Mouse (Mus musculus) gastrocnemius, postnatal 10 days (tissue): ENCODE results near the gene Mark3. TPM values are rescaled to one million over a fixed set of nuclear protein-coding genes. Genes with fewer than 3 reads are reported as not detected.
"Not testable (repeated sequence)": the region's sequence is repeated elsewhere in the genome, so short reads cannot be mapped to it uniquely, and the experiment has no call there.

ENCODE experiments used
- DNase-seq: peaks from one replicate; pipeline ENCODE4 v3.0.0; 2021; ENCODE audit warnings: mixed read lengths
- total RNA-seq, 2 experiments: library from RNA; stranded (reverse); gene quantifications; 2 replicates each; pipeline ENCODE4 v1.2.3; 2021

Gene Mark3
- total RNA-seq, 2 experiments from 2014 or later: 50.2 to 62.4 TPM

DNA sequence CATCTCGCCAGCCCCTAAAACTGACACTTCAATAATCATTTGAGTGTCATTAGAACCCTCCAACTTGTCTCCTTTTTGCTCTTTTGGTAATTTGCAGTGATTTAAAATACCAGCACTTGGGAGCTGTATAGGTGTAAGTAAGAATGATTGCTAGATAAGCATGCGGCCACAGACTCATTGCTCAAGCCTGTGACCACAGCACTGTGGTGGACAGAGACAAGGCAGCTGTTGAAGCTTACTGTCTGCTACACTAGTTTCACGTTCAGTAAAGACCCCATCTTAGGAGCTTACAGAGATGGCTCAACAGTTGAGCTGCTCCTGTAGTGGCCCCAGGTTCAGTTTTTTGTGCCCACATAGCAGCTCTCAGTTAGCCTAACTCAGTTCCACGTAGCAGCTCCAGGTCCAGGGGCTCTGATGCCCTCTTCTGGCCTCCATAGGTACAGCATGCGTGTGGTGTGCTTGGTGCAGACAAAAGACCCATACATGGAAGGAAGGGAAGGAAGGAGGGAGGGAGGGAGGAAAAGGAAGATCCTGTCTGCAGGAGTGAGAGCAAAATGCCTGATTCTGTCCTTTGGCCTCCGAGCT lies 73.8 kb downstream of the Mark3 start:
- DNase-seq: peak; percentile 61

DNA sequence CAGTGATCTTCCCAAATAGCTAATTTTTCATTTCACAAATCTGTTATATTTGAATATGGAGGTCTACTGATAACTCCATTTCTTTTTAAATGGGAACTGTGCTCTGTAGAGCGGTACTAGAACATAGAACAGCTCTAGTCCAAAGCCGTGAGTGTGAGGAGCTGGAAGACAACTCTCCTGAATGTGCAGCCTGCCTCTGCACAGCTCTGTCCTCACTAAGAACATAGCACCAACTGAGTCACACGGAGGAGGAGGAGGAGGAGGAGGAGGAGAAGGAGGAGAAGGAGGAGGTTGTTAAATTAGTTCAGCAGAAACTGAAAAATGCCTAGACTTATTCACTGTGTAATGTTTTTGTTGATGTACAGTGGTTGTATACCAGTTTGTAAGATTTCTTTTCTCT lies 78.6 kb downstream of the Mark3 start:
- DNase-seq: no peak

DNA sequence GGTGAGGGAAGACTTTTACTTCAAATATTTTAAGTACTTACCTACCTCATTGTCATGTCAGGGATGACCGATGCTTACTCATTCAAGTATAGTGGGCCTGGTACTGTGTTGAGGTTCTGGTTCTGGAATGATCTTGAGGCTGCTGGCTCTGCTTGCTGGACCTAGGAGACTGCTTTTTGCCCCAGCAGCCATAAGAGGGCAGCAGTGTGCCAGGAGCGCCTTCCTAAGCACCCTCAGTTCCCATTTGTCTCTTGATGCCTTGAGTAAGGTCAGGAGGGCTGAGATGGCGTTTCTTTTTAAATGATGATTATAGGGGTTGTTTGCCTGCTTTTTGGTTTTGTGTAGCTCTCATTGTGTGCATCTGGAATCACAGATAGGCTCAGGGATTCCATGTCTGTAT lies 79.1 kb downstream of the Mark3 start:
- peak; percentile 73 for DNase-seq

DNA sequence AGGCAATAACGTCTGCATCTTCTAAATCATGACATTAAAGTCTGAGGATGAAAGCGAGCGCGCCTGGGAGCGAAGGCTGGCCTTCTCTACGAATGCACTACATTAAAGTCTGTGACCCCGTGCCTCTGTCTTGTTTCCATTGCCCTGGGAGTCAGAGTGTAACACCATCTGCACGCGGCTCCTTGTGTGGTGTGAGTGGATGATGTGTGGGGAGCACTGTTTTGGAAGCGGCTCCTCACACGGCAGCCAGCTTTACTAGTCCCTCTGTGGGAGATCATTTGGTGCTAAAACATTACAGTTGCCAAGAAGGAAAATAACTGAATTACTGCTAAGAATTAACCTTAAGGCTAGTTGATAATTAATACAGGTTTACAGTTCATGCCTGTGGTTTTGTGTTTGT lies 81.4 kb downstream of the Mark3 start:
- no peak for DNase-seq

DNA sequence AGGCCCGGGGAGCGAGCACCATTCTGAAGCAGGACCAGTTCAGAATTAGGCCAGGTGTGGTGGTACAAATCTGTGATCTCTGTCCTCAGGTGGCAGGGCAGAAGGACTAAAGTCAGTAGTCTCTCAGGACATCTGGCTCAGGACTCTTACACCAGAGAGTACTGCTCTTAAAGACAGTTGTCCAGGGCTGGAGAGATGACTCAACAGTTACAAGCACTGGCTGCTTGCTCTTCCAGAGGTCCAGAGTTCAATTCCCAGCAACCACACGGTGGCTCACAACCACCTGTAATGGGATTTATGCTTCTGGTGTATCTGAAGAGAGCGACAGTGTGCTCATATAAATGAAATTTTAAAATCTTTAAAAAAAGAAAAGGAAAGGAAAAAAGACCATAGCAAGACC lies 85.0 kb downstream of the Mark3 start:
- no peak for DNase-seq

DNA sequence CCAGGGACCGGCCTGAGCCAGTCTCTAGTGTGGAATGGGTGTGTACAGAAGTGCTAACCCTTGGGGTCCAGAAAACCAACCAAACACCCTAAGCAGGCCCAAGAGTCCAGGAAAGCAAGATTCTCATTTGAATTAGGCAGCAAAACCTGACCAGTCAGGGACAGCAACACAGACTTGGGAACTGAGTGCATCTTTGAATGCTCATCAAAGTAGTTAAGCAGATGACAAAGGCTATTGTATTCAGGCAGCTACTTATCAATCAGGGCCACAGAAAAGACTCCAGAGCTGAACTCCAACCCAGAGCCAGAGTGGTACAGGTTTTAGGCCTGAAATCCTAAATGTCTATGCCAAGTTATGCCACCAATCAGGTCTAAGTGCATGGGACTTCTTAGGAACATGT lies 86.3 kb downstream of the Mark3 start:
- DNase-seq: no peak

DNA sequence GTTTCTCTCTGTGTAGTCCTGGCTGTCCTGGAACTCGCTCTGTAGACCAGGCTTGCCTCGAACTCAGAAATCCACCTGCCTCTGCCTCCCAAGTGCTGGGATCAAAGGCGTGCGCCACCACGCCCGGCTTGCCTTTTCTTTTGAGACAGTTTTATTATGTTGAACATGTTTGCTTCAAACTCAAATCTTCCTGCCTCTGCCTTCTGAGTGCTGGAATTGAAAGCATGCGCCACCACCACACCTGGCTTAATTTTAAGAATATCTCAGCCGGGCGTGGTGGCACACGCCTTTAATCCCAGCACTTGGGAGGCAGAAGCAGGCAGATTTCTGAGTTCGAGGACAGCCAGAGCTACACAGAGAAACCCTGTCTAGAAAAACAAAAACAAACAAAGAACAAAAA lies 87.2 kb downstream of the Mark3 start:
- DNase-seq: not testable (repeated sequence)

DNA sequence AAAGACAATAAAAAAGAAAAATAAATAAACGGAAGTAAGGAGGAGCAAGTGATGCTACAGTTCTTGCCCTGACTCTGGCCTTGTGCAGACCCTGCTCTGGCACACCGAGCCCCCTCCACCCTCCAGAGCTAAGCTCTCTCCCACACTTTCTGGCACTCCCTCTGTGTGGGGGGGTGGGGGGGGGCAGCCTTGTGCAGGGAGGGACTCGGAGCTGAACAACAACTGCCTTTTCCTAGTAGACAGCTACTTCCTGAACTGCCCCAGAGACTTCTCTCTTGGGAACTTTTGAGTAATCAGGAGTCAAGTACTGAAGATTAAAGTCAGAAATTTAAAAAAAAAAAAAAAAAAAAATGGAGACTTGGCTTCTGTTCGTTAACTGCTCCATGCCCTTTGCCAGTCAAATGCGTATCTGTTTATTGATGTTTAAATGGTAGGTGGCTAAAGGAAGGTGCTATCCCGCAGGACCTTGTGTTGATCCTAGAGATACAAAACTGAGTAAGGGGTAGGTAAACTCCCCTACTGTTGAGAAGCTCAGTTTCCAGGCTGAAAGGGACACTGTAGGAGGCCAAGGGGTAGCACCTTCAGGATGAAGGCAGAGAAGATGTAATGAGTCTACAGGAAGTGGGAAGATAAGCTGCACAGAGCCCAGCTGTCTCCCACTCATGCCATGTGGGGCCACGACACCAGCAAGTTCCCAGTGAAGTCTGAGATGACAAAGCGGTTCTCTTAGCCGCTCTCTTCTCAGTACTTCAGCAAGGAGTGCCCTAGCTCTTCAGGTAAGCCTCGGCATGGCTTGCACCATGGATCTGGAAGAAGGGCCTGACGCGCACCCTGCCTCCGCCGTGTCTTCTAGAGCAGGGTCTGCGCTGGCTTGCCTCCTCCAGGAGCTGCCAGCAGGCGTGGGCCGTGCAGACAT lies 89.2 kb downstream of the Mark3 start:
- no peak for DNase-seq

DNA sequence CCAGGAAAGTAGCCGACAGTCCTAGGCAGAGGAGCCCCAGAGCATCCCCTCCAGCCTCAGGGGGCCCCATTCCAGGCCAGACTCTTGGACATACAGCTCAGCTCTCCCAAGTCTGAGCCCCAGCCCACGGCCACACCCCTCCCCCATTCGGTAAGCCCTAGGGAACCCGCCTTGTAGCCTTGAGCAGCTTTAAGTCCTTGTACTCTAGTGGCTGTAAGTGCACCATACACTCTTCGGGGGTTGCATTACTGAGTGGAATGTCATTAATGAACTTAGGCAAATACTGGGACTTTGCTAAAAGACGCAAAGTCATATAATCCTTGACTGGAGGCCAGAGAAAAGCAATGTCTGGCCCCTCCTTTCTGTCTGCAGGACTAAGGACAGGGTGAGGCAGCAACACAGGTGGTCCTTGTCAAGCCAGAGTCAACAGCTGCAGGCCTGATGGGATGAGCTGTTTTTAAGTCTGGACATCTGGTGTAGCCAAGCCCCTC lies 89.9 kb downstream of the Mark3 start:
- peak; percentile 48 for DNase-seq

DNA sequence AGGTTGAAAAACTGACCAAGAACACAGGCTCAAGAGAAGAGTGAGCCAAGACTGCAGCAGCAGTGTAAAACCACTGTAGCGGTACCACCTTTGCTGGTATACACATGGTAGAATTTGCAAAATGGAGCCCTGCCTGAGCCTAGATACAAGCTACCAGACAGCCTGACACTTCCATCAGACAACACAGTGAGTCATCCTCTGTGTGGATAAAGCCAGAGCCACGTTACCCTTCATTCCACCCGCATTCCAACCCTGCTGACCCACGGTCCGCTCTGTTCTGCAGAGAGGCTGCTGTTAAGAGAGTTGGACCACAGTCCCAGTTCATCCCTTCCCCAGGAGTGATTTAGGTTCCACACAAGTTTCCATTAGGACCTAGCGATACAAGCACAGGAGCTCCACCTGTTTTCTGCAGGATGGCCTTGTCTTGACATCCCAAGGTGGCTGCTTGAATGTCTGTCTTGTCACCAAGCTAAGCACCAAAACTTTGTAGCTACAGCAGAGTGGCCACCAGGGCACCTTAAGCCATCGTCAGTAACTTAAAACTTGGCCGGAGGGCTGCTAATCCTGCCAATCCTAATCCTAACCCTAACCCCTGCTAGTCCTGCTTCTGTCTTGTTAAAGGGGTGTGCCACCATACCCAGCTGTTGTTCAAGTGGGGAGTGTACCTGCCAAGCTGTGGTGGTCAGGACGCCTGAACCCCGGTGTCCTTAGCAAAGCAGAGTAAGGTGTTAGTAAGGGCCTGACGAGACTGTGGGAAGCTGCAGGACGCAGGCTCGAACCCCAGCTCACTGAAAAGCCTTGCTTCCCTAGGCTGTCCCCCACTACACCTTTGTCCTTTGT lies 90.9 kb downstream of the Mark3 start:
- no peak for DNase-seq

DNA sequence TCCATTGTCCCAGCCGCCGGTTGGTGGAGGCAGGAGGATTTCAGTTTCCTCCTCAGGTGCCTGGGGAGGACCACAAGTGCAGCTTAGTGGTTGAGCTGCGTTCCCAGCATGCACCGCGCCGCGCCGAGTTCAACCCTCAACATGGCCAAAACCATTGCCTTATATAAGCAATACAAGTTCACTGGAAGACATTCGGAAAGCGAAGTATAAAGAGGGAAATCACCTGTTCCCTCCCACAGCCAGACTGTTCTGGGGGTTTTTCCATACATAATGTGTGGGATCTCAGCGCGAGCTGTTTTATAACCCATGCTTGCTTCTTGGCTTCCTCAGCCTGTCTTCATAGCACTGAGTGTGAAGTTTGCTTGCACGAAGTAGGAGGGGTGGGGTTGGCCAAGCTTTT lies 92.1 kb downstream of the Mark3 start:
- DNase-seq: no peak

DNA sequence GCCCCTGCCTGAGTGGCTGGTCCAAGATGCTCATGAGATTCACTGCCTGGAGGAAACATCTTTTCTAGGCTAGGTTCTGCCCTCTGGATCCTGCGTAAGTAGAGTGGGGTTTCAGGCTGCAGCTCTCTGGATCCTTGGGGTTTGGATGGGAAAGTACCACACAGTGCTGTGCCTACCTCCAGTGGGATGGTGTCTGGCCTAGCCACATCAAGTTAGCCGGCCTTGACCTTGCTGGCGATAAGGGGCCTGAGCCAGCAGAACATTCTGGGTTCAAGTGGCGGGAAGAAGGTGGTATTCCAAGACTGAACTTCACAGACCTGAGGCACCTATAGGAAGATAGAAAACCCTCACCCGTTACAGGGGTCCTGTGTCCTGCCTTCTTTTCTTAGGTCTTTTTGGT lies 93.1 kb downstream of the Mark3 start:
- DNase-seq: no peak

DNA sequence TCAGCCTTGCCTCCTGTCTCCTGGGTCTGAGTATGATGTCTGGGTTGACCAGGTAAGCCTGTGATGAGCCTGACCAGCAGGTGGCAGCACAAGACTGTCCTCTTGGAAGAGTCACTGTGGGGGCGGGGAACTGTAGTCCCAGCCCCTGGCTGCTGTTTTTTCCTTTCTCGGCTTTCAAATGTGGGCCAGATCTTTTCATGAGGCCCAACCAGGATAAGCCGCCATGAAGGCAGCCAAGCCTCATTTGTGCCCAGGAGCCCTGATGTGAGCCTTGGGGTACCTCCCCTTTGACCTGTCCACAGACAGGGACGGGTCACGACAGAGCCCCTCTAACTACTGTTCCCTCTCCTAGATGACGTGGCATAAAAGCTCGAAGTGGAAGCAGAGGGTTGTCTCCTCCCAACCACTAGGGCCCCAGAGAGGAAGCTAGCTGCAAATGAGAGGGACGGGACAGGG lies 94.2 kb downstream of the Mark3 start:
- DNase-seq: peak; percentile 100

DNA sequence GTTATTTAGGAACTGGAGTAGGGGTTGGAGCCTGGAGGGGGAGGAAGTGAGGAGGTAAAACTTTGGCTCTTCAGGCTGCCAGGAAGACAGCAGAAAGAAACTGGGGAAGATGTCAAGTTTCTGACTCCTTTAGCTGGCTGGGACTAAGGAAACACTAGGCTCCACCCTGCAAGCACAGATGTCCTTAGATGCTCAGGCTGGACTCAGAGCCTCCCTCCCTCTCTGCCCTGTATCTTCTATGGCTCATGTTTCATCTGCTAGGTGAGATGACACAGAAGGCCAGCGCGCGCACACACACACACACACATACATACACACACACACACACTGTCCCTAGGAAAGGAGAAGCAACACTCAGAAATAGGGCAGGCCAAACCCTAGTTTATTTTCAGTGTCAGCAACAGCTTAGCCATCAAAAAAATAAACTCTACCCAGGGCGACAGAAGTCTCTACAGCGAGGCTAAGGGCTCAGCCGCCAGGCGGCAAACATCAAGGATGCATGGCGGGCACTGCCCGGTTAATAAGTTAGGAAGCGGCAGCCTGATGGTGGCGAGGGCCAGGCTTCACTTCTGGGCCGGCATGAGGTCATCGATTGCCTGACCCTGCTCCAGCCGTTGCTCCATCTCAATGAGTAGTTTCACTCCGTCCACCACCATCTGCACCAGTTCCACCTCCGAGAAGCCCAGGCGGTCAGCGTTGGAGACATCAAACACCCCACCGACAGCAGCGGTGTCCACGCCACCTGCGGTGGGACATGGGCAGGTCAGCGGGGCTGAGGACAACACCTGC lies 94.9 kb downstream of the Mark3 start:
- DNase-seq: peak; percentile 19

DNA sequence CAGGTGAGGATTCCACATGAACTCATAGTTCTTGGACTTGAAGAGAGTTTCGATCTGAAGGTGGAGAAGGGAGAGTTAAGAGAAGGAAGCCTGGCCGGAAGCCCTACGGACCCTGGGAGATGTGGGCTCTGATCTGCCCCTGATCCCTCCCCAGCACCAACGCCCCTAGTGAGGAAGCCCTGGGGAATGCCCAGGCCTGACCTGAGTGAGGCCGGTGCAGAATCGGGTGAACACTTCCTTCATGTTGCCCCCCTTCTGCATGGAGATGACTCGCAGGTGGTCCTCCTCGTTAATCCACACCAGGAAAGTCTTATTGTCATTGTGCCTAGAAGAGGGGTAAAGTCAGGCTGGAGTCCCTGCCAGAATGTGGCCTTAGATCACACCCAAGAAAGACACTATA lies 95.6 kb downstream of the Mark3 start:
- DNase-seq: no peak

DNA sequence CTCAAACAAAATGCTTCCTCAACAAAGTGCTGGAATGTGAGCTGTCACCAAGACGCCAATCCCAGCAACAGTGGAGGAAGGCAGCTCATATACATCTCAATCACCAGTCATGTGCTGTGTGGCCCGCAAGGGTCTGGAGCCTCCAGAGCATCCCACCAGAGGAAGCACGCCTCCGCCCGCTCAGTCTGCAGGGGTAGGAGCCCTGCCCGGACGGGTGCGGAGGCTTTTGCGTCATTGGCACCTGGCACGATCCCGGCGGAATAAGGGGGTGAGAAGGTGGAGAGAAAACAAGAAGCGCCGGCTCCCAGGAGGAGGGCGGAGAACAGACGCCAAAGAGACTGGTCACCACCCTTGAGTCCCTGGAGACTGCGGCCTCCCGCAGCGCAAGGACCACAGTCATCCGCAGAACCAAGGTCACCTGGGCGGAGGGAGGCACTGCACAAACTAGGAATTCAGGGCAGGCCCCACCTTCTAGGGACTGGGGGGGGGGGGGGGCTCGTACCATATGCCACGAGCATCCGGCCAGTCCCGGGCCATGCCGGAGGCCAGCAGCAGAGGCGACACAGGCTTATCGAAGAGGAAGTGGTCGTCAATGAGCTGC lies 96.1 kb downstream of the Mark3 start:
- no peak for DNase-seq

DNA sequence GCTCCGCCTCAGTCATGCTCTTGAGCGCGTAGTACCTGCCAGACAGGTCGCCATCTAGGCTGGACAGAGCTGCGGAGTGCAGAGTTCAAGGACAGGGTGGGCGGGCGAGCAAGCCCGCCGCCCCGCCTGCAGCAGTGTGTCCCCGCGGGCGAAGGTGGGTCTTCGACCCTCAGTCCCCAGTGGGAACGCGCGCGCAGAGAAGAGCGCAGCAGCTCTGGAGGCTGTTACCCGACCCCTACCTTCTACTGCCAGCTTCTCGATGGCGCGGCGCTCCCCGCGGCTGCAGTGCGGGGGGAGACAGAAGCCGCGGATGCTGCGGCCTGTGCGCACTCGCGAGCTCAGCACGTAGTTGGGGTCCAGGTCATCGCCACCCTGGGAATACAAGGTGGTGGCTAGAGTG lies 96.7 kb downstream of the Mark3 start:
- no peak for DNase-seq

DNA sequence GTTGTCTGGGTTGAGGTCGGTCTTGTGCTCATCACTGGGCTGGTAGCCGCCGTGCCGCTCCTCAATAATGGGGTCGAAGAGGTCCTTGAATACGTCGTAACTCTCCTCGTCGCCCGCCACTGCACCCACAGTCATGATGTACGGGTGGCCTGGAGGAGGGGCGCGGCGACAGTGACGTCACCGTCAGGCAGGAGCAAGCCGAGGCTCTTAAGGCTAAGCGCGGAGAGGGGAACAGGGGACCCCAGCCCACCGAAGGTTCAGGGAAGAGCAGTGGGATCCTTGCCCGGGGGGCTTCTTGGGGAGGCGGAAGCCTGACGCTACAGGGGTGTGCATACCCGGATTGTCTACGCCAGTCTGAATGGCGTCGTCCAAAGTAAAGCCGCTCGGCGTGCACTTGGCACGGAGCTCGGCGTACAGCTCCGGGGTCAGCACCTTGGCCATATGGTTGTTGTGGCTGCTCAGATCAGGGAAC lies 97.1 kb downstream of the Mark3 start:
- DNase-seq: peak; percentile 65

DNA sequence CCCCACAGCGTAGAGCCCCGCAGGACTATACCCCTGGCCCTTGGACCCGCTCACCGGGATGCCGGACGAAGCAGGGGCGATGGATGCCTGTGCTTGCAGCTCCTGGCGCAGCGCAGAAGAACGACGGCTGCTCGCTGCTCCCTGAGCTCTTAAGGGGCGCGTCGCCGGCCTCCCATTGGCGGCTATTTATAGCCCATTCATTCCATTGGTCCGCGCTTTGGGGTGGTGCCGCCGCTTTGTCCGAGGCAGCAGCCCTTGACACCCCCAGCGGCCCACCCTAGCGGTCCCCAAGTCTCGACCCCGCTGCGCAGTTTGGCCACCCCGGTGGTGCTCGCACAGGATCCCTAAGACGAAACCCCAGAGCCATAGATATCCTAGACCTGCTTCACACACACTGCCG lies 97.9 kb downstream of the Mark3 start, which contains the start of gene Ckb:
Gene Ckb, minus strand, starts transcription at position 163 of the 400 bp plus-strand sequence.
- peak; percentile 75 for DNase-seq

DNA sequence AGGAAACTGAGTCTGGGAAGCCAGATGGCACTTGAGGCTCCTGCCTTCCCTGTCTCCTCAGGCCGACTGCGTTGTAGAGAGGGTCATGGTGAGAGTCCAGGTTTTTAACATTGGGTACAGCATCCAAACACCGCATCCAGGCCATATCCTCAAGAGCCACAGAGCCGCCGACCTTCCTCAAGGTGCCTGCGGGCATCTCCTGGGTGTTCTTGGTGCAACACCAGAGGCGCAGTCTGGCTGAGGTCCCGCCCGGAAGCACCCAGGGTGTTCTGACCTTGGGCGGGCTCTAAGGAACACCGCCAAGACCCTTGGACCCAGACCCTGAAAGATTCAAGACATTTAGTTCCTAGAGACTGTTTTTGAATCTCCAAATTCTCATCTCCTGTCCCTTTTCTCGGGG lies 98.3 kb downstream of the Mark3 start:
- DNase-seq: no peak

DNA sequence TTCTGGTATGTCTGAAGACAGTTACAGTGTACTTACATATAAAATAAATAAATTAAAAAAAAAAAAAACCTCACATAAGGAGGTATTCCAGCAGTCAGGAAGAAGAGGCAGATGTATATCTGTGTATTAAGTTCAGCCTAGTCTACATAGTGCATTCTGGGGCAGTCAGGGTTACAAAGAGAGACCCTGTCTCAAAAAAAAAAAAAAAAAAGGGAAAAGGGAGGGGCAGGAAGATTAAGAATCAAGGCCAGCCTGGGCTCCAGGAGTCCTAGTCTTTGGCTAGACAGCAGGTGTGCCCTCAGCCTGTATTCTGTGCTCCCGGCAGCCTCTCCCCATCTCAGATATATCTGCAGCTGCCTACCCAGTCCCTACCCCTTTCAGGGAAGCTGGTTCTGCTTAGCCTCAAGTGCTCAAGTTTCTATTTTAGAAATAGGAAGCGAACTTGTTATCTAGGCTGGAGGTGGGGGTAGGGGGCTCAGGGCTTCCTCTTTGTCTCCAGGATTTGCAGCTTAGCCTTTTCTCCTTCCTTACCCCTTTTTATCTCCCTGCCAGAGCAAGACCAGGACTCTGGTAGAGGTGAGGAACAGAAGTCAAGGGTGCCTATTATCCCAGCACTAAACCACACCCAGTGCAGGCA lies 100.6 kb downstream of the Mark3 start:
- no peak for DNase-seq
